Mouse (Mus musculus) brain, embryonic 14.5 days (tissue): ENCODE measurements around the gene Glo1.

ENCODE experiments used
- CTCF ChIP-seq: fragments of 200-500 bp; IDR thresholded peaks from 2 replicates; pipeline ENCODE4 v1.5.1; 2012; ENCODE audit warnings: inconsistent platforms, mild to moderate bottlenecking, moderate library complexity, borderline replicate concordance; ENCODE audit not compliant: insufficient read depth, insufficient read length; ENCODE audit errors: extremely low read depth
- POLR2A ChIP-seq: fragments of 200-500 bp; IDR thresholded peaks from 2 replicates; pipeline ENCODE4 v1.6.1; 2012; ENCODE audit warnings: mild to moderate bottlenecking, inconsistent platforms, borderline replicate concordance; ENCODE audit not compliant: poor library complexity, insufficient read depth, insufficient read length, severe bottlenecking; ENCODE audit errors: extremely low read depth

DNA sequence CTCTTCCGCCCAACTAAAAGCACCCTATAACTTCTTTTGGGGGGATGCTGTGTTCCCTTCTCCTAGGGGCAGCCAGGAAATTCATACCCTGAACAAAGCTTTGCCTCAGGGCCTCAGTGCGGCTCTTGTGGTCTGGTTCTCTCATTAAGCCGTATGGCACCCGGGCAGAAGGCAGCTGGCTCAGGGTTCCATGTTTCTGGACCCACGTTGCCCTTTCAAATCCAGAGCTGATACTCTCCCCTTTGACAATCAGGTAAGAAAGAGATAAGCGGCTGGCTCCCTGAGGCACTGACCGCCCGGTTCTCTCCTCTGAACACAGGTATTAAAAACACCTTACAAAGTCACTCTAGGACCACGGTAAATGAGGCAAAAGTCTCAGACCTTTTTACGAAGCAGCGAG is 20.5 kb downstream of the Glo1 start:
- TF ChIP-seq CTCF (no peak), POLR2A (no peak)
